8 mouse cellular contexts compared by ENCODE assay signal in the genomic region with DNA sequence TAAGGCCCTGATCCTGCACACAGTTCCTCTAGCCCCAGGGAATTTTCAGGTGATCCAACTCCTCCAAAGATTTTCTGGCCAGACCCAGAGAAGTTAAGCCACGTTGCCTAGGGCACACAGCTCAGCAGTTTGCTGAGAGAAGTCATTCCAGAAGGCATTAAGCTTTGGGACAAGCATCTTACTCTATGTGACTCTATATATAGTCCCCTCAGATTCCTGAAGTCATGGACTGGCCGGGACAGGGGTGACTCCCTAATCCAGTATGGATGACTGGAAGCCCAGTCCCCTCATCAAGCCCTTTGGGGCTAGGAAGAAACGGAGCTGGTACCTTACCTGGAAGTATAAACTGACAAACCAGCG. TPM values are rescaled to one million over a fixed set of nuclear protein-coding genes. Genes with fewer than 3 reads are reported as not detected.
DNase-seq lines count a peak whose midpoint lies in the region; ATAC-seq and TF ChIP-seq lines count a peak whose summit lies in the region.

No protein-coding gene starts in this region.

- ATAC-seq in lung, postnatal 0 days: no peak

- TF ChIP-seq EP300 in lung, postnatal 0 days (IDR thresholded peaks at IDR 0.05): no peak

- H3K9ac ChIP-seq in lung, postnatal 0 days (replicated peaks; ENCODE audit: low read depth): peak overlapping the region; percentile 90

- no peak for DNase-seq in lung, postnatal 0 days (ENCODE audit: low spot score)
- no peak for DNase-seq in lung, adult 18-20 months
- DNase-seq in limb, embryonic 10.5 days (ENCODE audit: low spot score): no peak
- no peak for DNase-seq in cerebellum, adult 18-20 months
- DNase-seq in left cerebral cortex, postnatal 25 days (ENCODE audit: low spot score in 2 of 2): no peak
- no peak for DNase-seq in testis, postnatal 10 days (ENCODE audit: low spot score)

- H3K4me2 ChIP-seq in lung, postnatal 0 days (replicated peaks; ENCODE audit: low read depth, low read length): peak overlapping the region; percentile 71

- H3K4me3 ChIP-seq in lung, postnatal 0 days (ENCODE audit: low read depth, low read length): peak overlapping the region; percentile 74
- peak overlapping the region; percentile 80 for H3K4me3 ChIP-seq in erythroblast, embryonic 14.5 days (replicated peaks)
- peak overlapping the region; percentile 83 for H3K4me3 ChIP-seq in limb, embryonic 10.5 days
- H3K4me3 ChIP-seq in olfactory bulb, adult 2 months (ENCODE audit: insufficient read depth, low read depth, low read length): peak overlapping the region; percentile 99

- TF ChIP-seq POLR2A in olfactory bulb, adult 2 months (IDR thresholded peaks at IDR 0.05; ENCODE audit: insufficient read depth, low read depth, low read length): no peak

- H3K27me3 ChIP-seq in lung, postnatal 0 days (replicated peaks; ENCODE audit: insufficient read depth, low read length): no peaks in the 10 kb centered on the region
- H3K27me3 ChIP-seq in erythroblast, embryonic 14.5 days (ENCODE audit: control insufficient read depth): peaks cover 2% of the 10 kb centered on the region
- H3K27me3 ChIP-seq in limb, embryonic 10.5 days (ENCODE audit: low read depth, poor library complexity, severe bottlenecking): no peaks in the 10 kb centered on the region

- intact Hi-C loops in left cerebral cortex, postnatal 25 days (cut with DNase I): no loop called here

- peaks cover 10% of the 10 kb centered on the region; the same call in 1 of the 2 replicates for H3K4me1 ChIP-seq in lung, postnatal 0 days (ENCODE audit: insufficient read depth, low read depth, low read length)
- H3K4me1 ChIP-seq in erythroblast, embryonic 14.5 days (ENCODE audit: control insufficient read depth): peaks cover 25% of the 10 kb centered on the region
- peaks cover 14% of the 10 kb centered on the region for H3K4me1 ChIP-seq in limb, embryonic 10.5 days
- peaks cover 9% of the 10 kb centered on the region for H3K4me1 ChIP-seq in olfactory bulb, adult 2 months (ENCODE audit: control insufficient read depth, insufficient read depth, low read length)

- peaks cover 22% of the 10 kb centered on the region for H3K36me3 ChIP-seq in lung, postnatal 0 days (ENCODE audit: insufficient read depth, low read length)
- peaks cover 41% of the 10 kb centered on the region for H3K36me3 ChIP-seq in erythroblast, embryonic 14.5 days (ENCODE audit: control insufficient read depth)
- peaks cover 45% of the 10 kb centered on the region for H3K36me3 ChIP-seq in limb, embryonic 10.5 days

- H3K9me3 ChIP-seq in lung, postnatal 0 days (ENCODE audit: low read length): no peaks in the 10 kb centered on the region
- H3K9me3 ChIP-seq in erythroblast, embryonic 14.5 days (ENCODE audit: control insufficient read depth, low read length): peaks cover 5% of the 10 kb centered on the region
- no peaks in the 10 kb centered on the region for H3K9me3 ChIP-seq in limb, embryonic 10.5 days (replicated peaks)

- 21% methylated on average over 4 of the region's 4 CpGs for WGBS in lung, postnatal 0 days
- WGBS in limb, embryonic 10.5 days: 22% methylated on average over 4 of the region's 4 CpGs
- 15% methylated on average over 4 of the region's 4 CpGs for WGBS in olfactory bulb, adult 2 months

- no peak for TF ChIP-seq CTCF in lung, postnatal 0 days (IDR thresholded peaks at IDR 0.05)
- TF ChIP-seq CTCF in olfactory bulb, adult 2 months (IDR thresholded peaks at IDR 0.05; ENCODE audit: insufficient read depth, low read depth, low read length): no peak

- H3K27ac ChIP-seq in lung, postnatal 0 days (ENCODE audit: low read length): peak overlapping the region; percentile 90
- H3K27ac ChIP-seq in limb, embryonic 10.5 days: peak overlapping the region; percentile 96
- H3K27ac ChIP-seq in olfactory bulb, adult 2 months (ENCODE audit: insufficient read depth, low read depth, low read length): no peak overlapping the region

RNA-seq across cellular contexts. Expression of a gene that starts 0.3 kb away (rescaled TPM):
- 2.6 and 2.8 TPM in 2 replicates for polyA plus RNA-seq in lung, postnatal 0 days (2015; fragmentation: Nextera tagmentation; extraction: Ambion mirVana)
- polyA plus RNA-seq in erythroblast, embryonic 14.5 days (2012): not detected in 2 replicates
- polyA plus RNA-seq in limb, embryonic 10.5 days (2016; fragmentation: Nextera tagmentation; extraction: Ambion mirVana): 1.6 and 2.2 TPM in 2 replicates
- polyA plus RNA-seq in olfactory bulb, adult 2 months (2012; ENCODE audit: insufficient read depth, insufficient read length, low replicate concordance, missing spikeins): not detected in 2 replicates
- total RNA-seq in left cerebral cortex, postnatal 25 days (2021): 10 to 100 TPM; 27.9 to 32.8 TPM

RNA-seq across cellular contexts. Expression of a gene that starts 16.6 kb away (rescaled TPM):
- 118 and 131 TPM in 2 replicates for polyA plus RNA-seq in lung, postnatal 0 days (2015; fragmentation: Nextera tagmentation; extraction: Ambion mirVana)
- polyA plus RNA-seq in erythroblast, embryonic 14.5 days (2012): 0.05 TPM in 1 of 2 replicates, not detected in the other
- polyA plus RNA-seq in limb, embryonic 10.5 days (2016; fragmentation: Nextera tagmentation; extraction: Ambion mirVana): not detected in 2 replicates
- not detected in 2 replicates for polyA plus RNA-seq in olfactory bulb, adult 2 months (2012; ENCODE audit: insufficient read depth, insufficient read length, low replicate concordance, missing spikeins)
- total RNA-seq in left cerebral cortex, postnatal 25 days (2021): under 1 TPM; 0.23 to 0.27 TPM

RNA-seq across cellular contexts. Expression of a gene that starts 22.3 kb away (rescaled TPM):
- polyA plus RNA-seq in lung, postnatal 0 days (2015; fragmentation: Nextera tagmentation; extraction: Ambion mirVana): not detected in 2 replicates
- polyA plus RNA-seq in erythroblast, embryonic 14.5 days (2012): not detected in 2 replicates
- polyA plus RNA-seq in limb, embryonic 10.5 days (2016; fragmentation: Nextera tagmentation; extraction: Ambion mirVana): not detected in 2 replicates
- not detected in 2 replicates for polyA plus RNA-seq in olfactory bulb, adult 2 months (2012; ENCODE audit: insufficient read depth, insufficient read length, low replicate concordance, missing spikeins)
- not detected for total RNA-seq in left cerebral cortex, postnatal 25 days (2021)

RNA-seq across cellular contexts. Expression of a gene that starts 22.3 kb away (rescaled TPM):
- not detected in 2 replicates for polyA plus RNA-seq in lung, postnatal 0 days (2015; fragmentation: Nextera tagmentation; extraction: Ambion mirVana)
- not detected in 2 replicates for polyA plus RNA-seq in erythroblast, embryonic 14.5 days (2012)
- polyA plus RNA-seq in limb, embryonic 10.5 days (2016; fragmentation: Nextera tagmentation; extraction: Ambion mirVana): not detected in 2 replicates
- polyA plus RNA-seq in olfactory bulb, adult 2 months (2012; ENCODE audit: insufficient read depth, insufficient read length, low replicate concordance, missing spikeins): not detected in 2 replicates
- total RNA-seq in left cerebral cortex, postnatal 25 days (2021): not detected

RNA-seq across cellular contexts. Expression of a gene that starts 27.2 kb away (rescaled TPM):
- 40.7 and 40.8 TPM in 2 replicates for polyA plus RNA-seq in lung, postnatal 0 days (2015; fragmentation: Nextera tagmentation; extraction: Ambion mirVana)
- polyA plus RNA-seq in erythroblast, embryonic 14.5 days (2012): 0.10 and 0.18 TPM in 2 replicates
- 59.2 and 67.7 TPM in 2 replicates for polyA plus RNA-seq in limb, embryonic 10.5 days (2016; fragmentation: Nextera tagmentation; extraction: Ambion mirVana)
- not detected in 2 replicates for polyA plus RNA-seq in olfactory bulb, adult 2 months (2012; ENCODE audit: insufficient read depth, insufficient read length, low replicate concordance, missing spikeins)
- 10 to 100 TPM; 73.5 to 77.6 TPM for total RNA-seq in left cerebral cortex, postnatal 25 days (2021)

Comparison
In these comparisons a context has a peak if more than half of its experiments do, and no peak if none do; other contexts are left out.
1. RNA of a gene that starts 16.6 kb away (polyA plus RNA-seq): 118 to 131 TPM in lung, postnatal 0 days; not detected in limb, embryonic 10.5 days, 0.05 TPM in erythroblast, embryonic 14.5 days and not detected in olfactory bulb, adult 2 months; every median in the first group is over 100 times any median in the second.
2. Peak in every context shown above with its lines, with median percentiles within 50 percentile points of each other: H3K4me3 ChIP-seq.